Mouse (Mus musculus): ENCODE results near the gene Vwf. TPM values are rescaled to one million over a fixed set of nuclear protein-coding genes. Genes with fewer than 3 reads are reported as not detected.

Vwf gene
- polyA plus RNA-seq, 1 experiment from 2014 or later = 11.1 TPM

- Histone ChIP-seq H3K9ac (ENCODE audit: low read length) (no peak overlapping the region), H3K4me1 (ENCODE audit: control insufficient read depth, insufficient read depth, low read length) (no peaks in the 10 kb centered on the region), H3K27me3 (ENCODE audit: control insufficient read depth, insufficient read depth, low read length) (no peaks in the 10 kb centered on the region), H3K4me3 (ENCODE audit: low read depth, low read length) (no peak overlapping the region), H3K27ac (ENCODE audit: low read depth, low read length) (no peak overlapping the region), H3K9me3 (ENCODE audit: control insufficient read depth, low read length) (no peaks in the 10 kb centered on the region), H3K4me2 (ENCODE audit: low read depth) (no peak overlapping the region), H3K36me3 (ENCODE audit: control insufficient read depth, insufficient read depth, low read length) (no peaks in the 10 kb centered on the region)
- DNase-seq (ENCODE audit: low spot score) = no peak
- 84% methylated on average over 5 of the region's 5 CpGs for WGBS
- ATAC-seq (ENCODE audit: insufficient read depth, low FRiP score, low TSS enrichment) = no peak
Observed at GRCm38 (mm10) chr6:125534990-125535389, 11.6 kb upstream of the Vwf start.

- H3K27ac ChIP-seq (ENCODE audit: low read depth, low read length) = no peak overlapping the region
- no peak for ATAC-seq (ENCODE audit: insufficient read depth, low FRiP score, low TSS enrichment)
Observed at GRCm38 (mm10) chr6:125538469-125538868, 8.1 kb upstream of the Vwf start.

GRCm38 (mm10) chr6:125539423-125539822 lies 7.2 kb upstream of the Vwf start:
- Histone ChIP-seq H3K9me3 (ENCODE audit: control insufficient read depth, low read length) (no peaks in the 10 kb centered on the region), H3K4me3 (ENCODE audit: low read depth, low read length) (no peak overlapping the region), H3K9ac (ENCODE audit: low read length) (no peak overlapping the region), H3K27ac (ENCODE audit: low read depth, low read length) (no peak overlapping the region), H3K36me3 (ENCODE audit: control insufficient read depth, insufficient read depth, low read length) (no peaks in the 10 kb centered on the region), H3K4me1 (ENCODE audit: control insufficient read depth, insufficient read depth, low read length) (no peaks in the 10 kb centered on the region), H3K27me3 (ENCODE audit: control insufficient read depth, insufficient read depth, low read length) (no peaks in the 10 kb centered on the region), H3K4me2 (ENCODE audit: low read depth) (no peak overlapping the region)
- WGBS = 78% methylated on average over 8 of the region's 8 CpGs
- ATAC-seq (ENCODE audit: insufficient read depth, low FRiP score, low TSS enrichment) = no peak
- no peak for DNase-seq (ENCODE audit: low spot score)

More at GRCm38 (mm10) chr6:125538469-125538868, 8.1 kb upstream of the Vwf start:
- no peak overlapping the region for H3K4me2 ChIP-seq (ENCODE audit: low read depth)
- no peak overlapping the region for H3K9ac ChIP-seq (ENCODE audit: low read length)
- no peaks in the 10 kb centered on the region for H3K4me1 ChIP-seq (ENCODE audit: control insufficient read depth, insufficient read depth, low read length)
- H3K9me3 ChIP-seq (ENCODE audit: control insufficient read depth, low read length) = no peaks in the 10 kb centered on the region
- 89% methylated on average over 5 of the region's 5 CpGs for WGBS
- no peaks in the 10 kb centered on the region for H3K27me3 ChIP-seq (ENCODE audit: control insufficient read depth, insufficient read depth, low read length)
- H3K36me3 ChIP-seq (ENCODE audit: control insufficient read depth, insufficient read depth, low read length) = no peaks in the 10 kb centered on the region
- no peak for DNase-seq (ENCODE audit: low spot score)
- H3K4me3 ChIP-seq (ENCODE audit: low read depth, low read length) = no peak overlapping the region

- Histone ChIP-seq H3K4me2 (ENCODE audit: low read depth) (no peak overlapping the region), H3K9ac (ENCODE audit: low read length) (no peak overlapping the region), H3K4me1 (ENCODE audit: control insufficient read depth, insufficient read depth, low read length) (no peaks in the 10 kb centered on the region), H3K27me3 (ENCODE audit: control insufficient read depth, insufficient read depth, low read length) (no peaks in the 10 kb centered on the region), H3K4me3 (ENCODE audit: low read depth, low read length) (no peak overlapping the region), H3K9me3 (ENCODE audit: control insufficient read depth, low read length) (no peaks in the 10 kb centered on the region), H3K36me3 (ENCODE audit: control insufficient read depth, insufficient read depth, low read length) (no peaks in the 10 kb centered on the region), H3K27ac (ENCODE audit: low read depth, low read length) (no peak overlapping the region)
- WGBS = 85% methylated on average over 10 of the region's 10 CpGs
- DNase-seq (ENCODE audit: low spot score) (no peak), ATAC-seq (ENCODE audit: insufficient read depth, low FRiP score, low TSS enrichment) (no peak)
Observed at GRCm38 (mm10) chr6:125540199-125540598, 6.4 kb upstream of the Vwf start.

- H3K9ac ChIP-seq (ENCODE audit: low read length) = no peak overlapping the region
- H3K36me3 ChIP-seq (ENCODE audit: control insufficient read depth, insufficient read depth, low read length) = no peaks in the 10 kb centered on the region
- no peak overlapping the region for H3K4me2 ChIP-seq (ENCODE audit: low read depth)
- DNase-seq (ENCODE audit: low spot score) (no peak), ATAC-seq (ENCODE audit: insufficient read depth, low FRiP score, low TSS enrichment) (no peak)
- no peak overlapping the region for H3K4me3 ChIP-seq (ENCODE audit: low read depth, low read length)
- WGBS = 90% methylated on average over 6 of the region's 6 CpGs
- no peak overlapping the region for H3K27ac ChIP-seq (ENCODE audit: low read depth, low read length)
- H3K4me1 ChIP-seq (ENCODE audit: control insufficient read depth, insufficient read depth, low read length) = no peaks in the 10 kb centered on the region
- no peaks in the 10 kb centered on the region for H3K9me3 ChIP-seq (ENCODE audit: control insufficient read depth, low read length)
- no peaks in the 10 kb centered on the region for H3K27me3 ChIP-seq (ENCODE audit: control insufficient read depth, insufficient read depth, low read length)
Observed at GRCm38 (mm10) chr6:125540826-125541225, 5.7 kb upstream of the Vwf start.

GRCm38 (mm10) chr6:125541296-125541695 lies 5.3 kb upstream of the Vwf start:
- WGBS = 88% methylated on average over 6 of the region's 6 CpGs
- no peaks in the 10 kb centered on the region for H3K9me3 ChIP-seq (ENCODE audit: control insufficient read depth, low read length)
- no peaks in the 10 kb centered on the region for H3K27me3 ChIP-seq (ENCODE audit: control insufficient read depth, insufficient read depth, low read length)
- H3K4me2 ChIP-seq (ENCODE audit: low read depth) = no peak overlapping the region
- DNase-seq (ENCODE audit: low spot score) (no peak), ATAC-seq (ENCODE audit: insufficient read depth, low FRiP score, low TSS enrichment) (no peak)
- no peaks in the 10 kb centered on the region for H3K4me1 ChIP-seq (ENCODE audit: control insufficient read depth, insufficient read depth, low read length)
- H3K9ac ChIP-seq (ENCODE audit: low read length) = no peak overlapping the region
- no peak overlapping the region for H3K27ac ChIP-seq (ENCODE audit: low read depth, low read length)
- H3K36me3 ChIP-seq (ENCODE audit: control insufficient read depth, insufficient read depth, low read length) = no peaks in the 10 kb centered on the region
- no peak overlapping the region for H3K4me3 ChIP-seq (ENCODE audit: low read depth, low read length)

- Histone ChIP-seq H3K27ac (ENCODE audit: low read depth, low read length) (no peak overlapping the region), H3K4me2 (ENCODE audit: low read depth) (no peak overlapping the region), H3K9ac (ENCODE audit: low read length) (no peak overlapping the region), H3K4me1 (ENCODE audit: control insufficient read depth, insufficient read depth, low read length) (no peaks in the 10 kb centered on the region), H3K9me3 (ENCODE audit: control insufficient read depth, low read length) (no peaks in the 10 kb centered on the region), H3K4me3 (ENCODE audit: low read depth, low read length) (no peak overlapping the region), H3K27me3 (ENCODE audit: control insufficient read depth, insufficient read depth, low read length) (no peaks in the 10 kb centered on the region), H3K36me3 (ENCODE audit: control insufficient read depth, insufficient read depth, low read length) (no peaks in the 10 kb centered on the region)
- WGBS = 76% methylated on average over 10 of the region's 10 CpGs
- DNase-seq (ENCODE audit: low spot score) (no peak), ATAC-seq (ENCODE audit: insufficient read depth, low FRiP score, low TSS enrichment) (no peak)
Observed at GRCm38 (mm10) chr6:125548406-125548805, 1.8 kb downstream of the Vwf start.

- Histone ChIP-seq H3K4me2 (ENCODE audit: low read depth) (no peak overlapping the region), H3K4me1 (ENCODE audit: control insufficient read depth, insufficient read depth, low read length) (no peaks in the 10 kb centered on the region), H3K27me3 (ENCODE audit: control insufficient read depth, insufficient read depth, low read length) (no peaks in the 10 kb centered on the region), H3K9ac (ENCODE audit: low read length) (no peak overlapping the region; the same call in 1 of the 2 replicates), H3K4me3 (ENCODE audit: low read depth, low read length) (no peak overlapping the region), H3K36me3 (ENCODE audit: control insufficient read depth, insufficient read depth, low read length) (no peaks in the 10 kb centered on the region), H3K9me3 (ENCODE audit: control insufficient read depth, low read length) (no peaks in the 10 kb centered on the region), H3K27ac (ENCODE audit: low read depth, low read length) (no peak overlapping the region)
- DNase-seq (ENCODE audit: low spot score) (no peak), ATAC-seq (ENCODE audit: insufficient read depth, low FRiP score, low TSS enrichment) (no peak)
- 82% methylated on average over 5 of the region's 5 CpGs for WGBS
Observed at GRCm38 (mm10) chr6:125550172-125550571, 3.6 kb downstream of the Vwf start.

GRCm38 (mm10) chr6:125552760-125553159 lies 6.2 kb downstream of the Vwf start:
- no peak overlapping the region for H3K4me2 ChIP-seq (ENCODE audit: low read depth)
- no peaks in the 10 kb centered on the region for H3K9me3 ChIP-seq (ENCODE audit: control insufficient read depth, low read length)
- H3K36me3 ChIP-seq (ENCODE audit: control insufficient read depth, insufficient read depth, low read length) = no peaks in the 10 kb centered on the region
- no peaks in the 10 kb centered on the region for H3K4me1 ChIP-seq (ENCODE audit: control insufficient read depth, insufficient read depth, low read length)
- 63% methylated on average over 6 of the region's 6 CpGs for WGBS
- H3K9ac ChIP-seq (ENCODE audit: low read length) = no peak overlapping the region
- no peak overlapping the region for H3K4me3 ChIP-seq (ENCODE audit: low read depth, low read length)
- DNase-seq (ENCODE audit: low spot score) (no peak), ATAC-seq (ENCODE audit: insufficient read depth, low FRiP score, low TSS enrichment) (no peak)
- no peak overlapping the region for H3K27ac ChIP-seq (ENCODE audit: low read depth, low read length)
- H3K27me3 ChIP-seq (ENCODE audit: control insufficient read depth, insufficient read depth, low read length) = no peaks in the 10 kb centered on the region
